Mouse (Mus musculus): ENCODE data around the gene Gm9733. TPM values are rescaled to one million over a fixed set of nuclear protein-coding genes. Genes with fewer than 3 reads are reported as not detected.
"Not testable (repeated sequence)": the region's sequence is repeated elsewhere in the genome, so short reads cannot be mapped to it uniquely, and the experiment has no call there.

The Gm9733 gene
- total RNA-seq (2012; rRNA removed) (not detected in 2 replicates), polyA plus RNA-seq (2012; ENCODE audit: insufficient read depth in 1 of 2, insufficient read length in 2 of 2, low read depth in 1 of 2, low replicate concordance in 2 of 2, missing spikeins in 1 of 2) (not detected)

DNA sequence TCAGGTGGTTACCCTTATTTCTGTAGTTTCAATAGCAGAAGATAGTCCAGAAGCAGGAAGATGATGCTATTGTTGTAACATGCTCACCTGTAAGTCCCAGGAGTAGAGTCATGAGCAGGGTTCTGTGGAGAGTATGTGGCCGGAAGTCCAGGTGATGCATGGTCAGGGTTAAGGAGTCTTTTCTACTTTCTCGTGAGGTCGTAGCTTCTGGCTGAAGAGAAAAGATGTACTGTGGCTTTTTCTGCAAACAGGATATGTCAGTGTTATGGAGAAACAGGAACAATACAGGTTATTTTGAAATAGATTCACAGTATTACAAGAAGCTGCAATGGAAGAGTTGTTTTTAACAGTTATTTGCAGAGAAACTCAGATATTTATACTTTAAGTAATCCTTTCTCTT is at the start of gene Gm9733:
Gene Gm9733 (minus strand): TSS at position 240 of the 400 bp plus-strand sequence.
- no peaks in the 10 kb centered on the region for H3K36me3 ChIP-seq (ENCODE audit: control insufficient read depth in 1 of 2, insufficient read depth in 2 of 2, low read length in 2 of 2)
- H3K79me2 ChIP-seq (ENCODE audit: control insufficient read depth, insufficient read depth, low read length, poor library complexity): no peaks in the 10 kb centered on the region
- no peak for DNase-seq (ENCODE audit: low read depth, low spot score)
- H3K4me3 ChIP-seq (ENCODE audit: control insufficient read depth in 1 of 2, insufficient read depth in 1 of 2, low read depth in 2 of 2, low read length in 2 of 2): no peak within 1 kb of the TSS
- H3K9ac ChIP-seq (ENCODE audit: control insufficient read depth, low read depth, low read length, poor library complexity, severe bottlenecking): no peak within 1 kb of the TSS
- no peaks in the 10 kb centered on the region for H3K9me3 ChIP-seq (replicated peaks; ENCODE audit: insufficient read depth, low read length)
- H3K27me3 ChIP-seq (ENCODE audit: control insufficient read depth in 1 of 2, insufficient read depth in 2 of 2, low read length in 2 of 2): no peaks in the 10 kb centered on the region
- no peak for TF ChIP-seq BHLHE40 (IDR thresholded peaks at IDR 0.05; ENCODE audit: borderline replicate concordance, low read depth, low read length)
- TF ChIP-seq KAT2A (conservative IDR thresholded peaks at IDR 0.05; ENCODE audit: low read depth, low read length): no peak
- TF ChIP-seq CHD1 (IDR thresholded peaks at IDR 0.05; ENCODE audit: low read depth, low read length): no peak
- TF ChIP-seq NELFE (IDR thresholded peaks at IDR 0.05; ENCODE audit: low read depth, low read length): no peak
- TF ChIP-seq TCF12 (IDR thresholded peaks at IDR 0.05; ENCODE audit: low read depth, low read length): no peak
- no peak for TF ChIP-seq E2F4 (IDR thresholded peaks at IDR 0.05; ENCODE audit: borderline replicate concordance, low read depth, low read length)
- no peak for TF ChIP-seq MAX (IDR thresholded peaks at IDR 0.05; ENCODE audit: low read length)
- no peak for TF ChIP-seq POLR2AphosphoS5 (IDR thresholded peaks at IDR 0.05; ENCODE audit: borderline replicate concordance, low read depth, low read length)
- TF ChIP-seq MAZ (IDR thresholded peaks at IDR 0.05; ENCODE audit: low read depth, low read length): no peak
- no peak for TF ChIP-seq NRF1 (IDR thresholded peaks at IDR 0.05; ENCODE audit: insufficient read depth, low read depth, low read length, poor library complexity, severe bottlenecking)
- no peak for TF ChIP-seq TBP (IDR thresholded peaks at IDR 0.05; ENCODE audit: low read depth, low read length)
- no peak for TF ChIP-seq ELF1 (IDR thresholded peaks at IDR 0.05; ENCODE audit: low read depth, low read length)
- TF ChIP-seq ZC3H11A (IDR thresholded peaks at IDR 0.05; ENCODE audit: low read depth, low read length): no peak
- no peak for TF ChIP-seq POLR2A (IDR thresholded peaks at IDR 0.05; ENCODE audit: control insufficient read depth in 1 of 2, insufficient read depth in 1 of 2, low read depth in 1 of 2, low read length in 2 of 2, poor library complexity in 1 of 2)
- H3K4me1 ChIP-seq (ENCODE audit: control insufficient read depth in 1 of 2, insufficient read depth in 2 of 2, low read length in 2 of 2): no peaks in the 10 kb centered on the region
- H3K27ac ChIP-seq (ENCODE audit: control insufficient read depth, low read depth, low read length): no peak within 1 kb of the TSS

DNA sequence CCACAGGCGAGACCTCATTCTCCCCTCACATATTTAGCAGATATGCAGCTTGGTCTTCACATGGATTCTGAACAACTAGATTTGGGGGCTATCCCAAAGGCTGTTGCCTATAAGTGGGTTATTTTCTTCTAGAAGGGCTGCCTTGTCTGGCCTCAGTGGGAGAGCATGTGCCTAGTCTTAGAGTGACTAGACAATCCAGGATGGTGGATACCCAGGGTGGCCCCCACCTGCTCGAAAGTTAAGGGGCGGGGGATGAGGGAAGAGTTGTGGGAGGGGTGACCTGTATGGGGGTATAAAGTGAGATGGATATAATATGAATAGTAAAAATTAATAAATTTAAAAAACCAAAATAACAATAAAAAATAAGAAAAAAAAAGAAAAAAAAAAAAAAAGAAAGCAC is 23.6 kb upstream of the Gm9733 start:
- H3K4me1 ChIP-seq (ENCODE audit: control insufficient read depth in 1 of 2, insufficient read depth in 2 of 2, low read length in 2 of 2); H3K36me3 ChIP-seq (ENCODE audit: control insufficient read depth in 1 of 2, insufficient read depth in 2 of 2, low read length in 2 of 2); H3K9me3 ChIP-seq (replicated peaks; ENCODE audit: insufficient read depth, low read length): not testable (repeated sequence)

DNA sequence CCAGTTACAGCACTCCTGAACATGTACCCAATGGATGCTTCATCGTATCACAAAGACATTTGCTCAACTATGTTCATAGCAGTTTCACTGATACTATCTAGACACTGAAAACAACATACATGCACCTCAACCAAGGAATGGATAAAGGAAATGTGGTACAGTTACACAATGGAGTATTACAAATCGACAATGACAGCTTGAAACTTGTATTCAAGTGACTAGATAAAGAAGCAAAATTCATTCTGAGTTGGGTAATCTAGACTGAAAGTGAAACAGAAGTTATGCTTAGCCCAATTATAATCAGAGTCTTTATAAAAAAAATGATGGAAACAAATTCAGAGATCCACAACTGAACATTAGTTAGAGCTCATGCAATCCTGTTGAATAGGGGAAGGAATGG is 18.2 kb upstream of the Gm9733 start:
- H3K4me1 ChIP-seq (ENCODE audit: control insufficient read depth in 1 of 2, insufficient read depth in 2 of 2, low read length in 2 of 2); H3K27ac ChIP-seq (ENCODE audit: control insufficient read depth, low read depth, low read length); H3K9ac ChIP-seq (ENCODE audit: control insufficient read depth, low read depth, low read length, poor library complexity, severe bottlenecking): not testable (repeated sequence)

More for the DNA sequence above, 23.6 kb upstream of the Gm9733 start:
- not testable (repeated sequence) for H3K79me2 ChIP-seq (ENCODE audit: control insufficient read depth, insufficient read depth, low read length, poor library complexity); H3K27me3 ChIP-seq (ENCODE audit: control insufficient read depth in 1 of 2, insufficient read depth in 2 of 2, low read length in 2 of 2); H3K9ac ChIP-seq (ENCODE audit: control insufficient read depth, low read depth, low read length, poor library complexity, severe bottlenecking); H3K4me3 ChIP-seq (ENCODE audit: control insufficient read depth in 1 of 2, insufficient read depth in 1 of 2, low read depth in 2 of 2, low read length in 2 of 2); H3K27ac ChIP-seq (ENCODE audit: control insufficient read depth, low read depth, low read length); DNase-seq (ENCODE audit: low read depth, low spot score)

DNA sequence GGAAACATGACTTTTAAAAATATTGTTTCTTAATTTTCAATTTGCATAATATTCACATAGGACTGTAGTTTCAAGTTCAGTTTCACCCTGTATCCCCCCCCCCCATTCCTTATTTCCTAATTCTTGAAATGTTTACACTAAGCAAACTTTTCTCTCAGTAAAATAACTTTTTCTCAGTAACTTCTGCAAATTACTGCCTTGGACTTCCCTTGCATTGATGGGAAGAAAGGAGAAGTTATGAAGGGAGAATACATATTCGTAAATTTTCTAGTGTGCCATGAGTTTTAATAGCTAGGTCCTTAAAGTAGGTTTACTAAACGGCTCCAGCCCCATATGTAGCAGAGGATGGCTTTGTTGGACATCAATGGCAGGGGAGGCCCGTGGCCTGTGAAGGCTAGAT is 13.5 kb upstream of the Gm9733 start:
- not testable (repeated sequence) for DNase-seq (ENCODE audit: low read depth, low spot score); H3K27ac ChIP-seq (ENCODE audit: control insufficient read depth, low read depth, low read length)

More for the DNA sequence above, 18.2 kb upstream of the Gm9733 start:
- not testable (repeated sequence) for H3K79me2 ChIP-seq (ENCODE audit: control insufficient read depth, insufficient read depth, low read length, poor library complexity); DNase-seq (ENCODE audit: low read depth, low spot score); H3K9me3 ChIP-seq (replicated peaks; ENCODE audit: insufficient read depth, low read length); H3K27me3 ChIP-seq (ENCODE audit: control insufficient read depth in 1 of 2, insufficient read depth in 2 of 2, low read length in 2 of 2); H3K36me3 ChIP-seq (ENCODE audit: control insufficient read depth in 1 of 2, insufficient read depth in 2 of 2, low read length in 2 of 2); H3K4me3 ChIP-seq (ENCODE audit: control insufficient read depth in 1 of 2, insufficient read depth in 1 of 2, low read depth in 2 of 2, low read length in 2 of 2)

More for the DNA sequence above, 13.5 kb upstream of the Gm9733 start:
- H3K36me3 ChIP-seq (ENCODE audit: control insufficient read depth in 1 of 2, insufficient read depth in 2 of 2, low read length in 2 of 2); H3K9ac ChIP-seq (ENCODE audit: control insufficient read depth, low read depth, low read length, poor library complexity, severe bottlenecking); H3K79me2 ChIP-seq (ENCODE audit: control insufficient read depth, insufficient read depth, low read length, poor library complexity); H3K27me3 ChIP-seq (ENCODE audit: control insufficient read depth in 1 of 2, insufficient read depth in 2 of 2, low read length in 2 of 2); H3K9me3 ChIP-seq (replicated peaks; ENCODE audit: insufficient read depth, low read length); H3K4me3 ChIP-seq (ENCODE audit: control insufficient read depth in 1 of 2, insufficient read depth in 1 of 2, low read depth in 2 of 2, low read length in 2 of 2); H3K4me1 ChIP-seq (ENCODE audit: control insufficient read depth in 1 of 2, insufficient read depth in 2 of 2, low read length in 2 of 2): not testable (repeated sequence)

All from MEL (cell line).